Mouse (Mus musculus) kidney, adult 10 weeks (tissue): ENCODE data around the gene Edem1. TPM values are rescaled to one million over a fixed set of nuclear protein-coding genes. Genes with fewer than 3 reads are reported as not detected.

ENCODE experiments used
- polyA plus RNA-seq: library from polyadenylated mRNA; stranded (reverse); fragments of 350-450 nt; fragmentation: Illumina TruSeq; extraction: RNeasy Lipid Tissue Mini Kit (QIAGEN cat#74804); gene quantifications from one replicate; pipeline ENCODE4 v1.2.3, GENCODE M21; 2014; ENCODE audit warnings: low read depth, low replicate concordance

Gene Edem1
- 82.4 TPM for polyA plus RNA-seq

DNA sequence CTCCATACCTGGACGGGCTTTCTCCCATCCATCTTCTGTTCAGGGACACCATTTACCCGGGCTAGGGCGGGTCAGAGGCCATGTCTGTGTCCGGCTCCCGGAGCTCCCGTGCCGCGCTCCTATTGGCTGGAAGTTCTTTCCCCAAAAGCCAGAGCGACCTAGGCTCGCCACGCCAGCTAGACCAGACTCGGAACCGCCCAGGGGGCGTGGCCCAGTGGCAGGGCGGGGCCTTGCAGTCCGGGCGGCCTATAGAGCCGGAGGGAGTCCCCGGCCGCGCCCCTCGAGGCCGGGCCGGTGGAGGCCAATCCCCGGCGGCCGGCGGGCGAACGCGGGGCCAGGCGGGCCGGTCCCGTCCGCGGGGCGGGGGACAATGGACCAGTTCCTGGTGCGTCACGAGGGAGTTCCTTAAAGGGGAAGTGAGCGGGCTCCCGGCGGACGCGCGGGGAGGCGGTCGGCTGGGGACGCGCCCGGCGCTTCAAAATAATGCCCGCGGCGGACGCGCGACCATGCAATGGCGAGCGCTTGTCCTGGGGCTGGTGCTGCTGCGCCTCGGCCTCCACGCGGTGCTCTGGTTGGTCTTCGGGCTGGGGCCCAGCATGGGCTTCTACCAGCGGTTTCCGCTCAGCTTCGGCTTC is at the start of gene Edem1:
TSS of gene Edem1 (plus strand) at position 408 of the 635 bp plus-strand sequence.

DNA sequence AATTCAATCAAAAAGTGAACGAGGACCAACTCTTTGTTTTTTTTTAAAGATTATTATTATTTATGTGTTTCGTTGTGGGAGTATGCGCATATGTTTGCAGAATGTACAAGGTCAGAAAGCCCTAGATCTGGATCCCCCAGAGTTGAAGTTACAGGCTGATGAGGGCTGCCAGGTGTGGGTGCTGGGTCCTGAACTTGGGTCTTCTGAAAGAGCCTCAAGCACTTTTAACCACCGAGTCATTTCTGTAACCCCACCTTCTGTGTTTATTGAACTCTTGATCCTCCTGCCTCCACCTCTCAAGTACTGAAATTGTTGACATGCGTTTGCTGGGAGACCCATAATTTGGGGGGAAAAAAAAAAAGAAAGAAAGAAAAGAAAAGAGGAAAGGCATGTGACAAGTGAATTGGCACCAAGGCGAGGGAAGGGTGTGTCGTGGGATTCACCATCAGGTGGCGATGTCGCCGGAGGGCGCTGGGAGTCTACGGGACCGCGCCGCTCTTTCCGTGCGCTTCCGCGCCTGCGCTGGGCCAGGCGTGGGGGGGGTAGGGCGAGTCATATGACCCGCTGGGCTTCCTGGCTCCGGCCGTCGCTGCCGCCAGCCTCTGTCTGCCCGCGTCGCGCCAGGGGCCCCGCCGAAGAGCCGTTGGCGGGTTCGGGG is 45.8 kb upstream of the Edem1 start, which contains the start of gene Arl8b:
TSS of gene Arl8b (plus strand) at position 574 of the 658 bp plus-strand sequence.

Other genes with a start within 250 kb of the Edem1 start
- gene Bhlhe40, start 168.0 kb upstream of the Edem1 start, polyA plus RNA-seq, result 40.7 TPM
- 232 TPM for gene Arl8b, start 45.5 kb upstream of the Edem1 start, polyA plus RNA-seq